Comparison of ENCODE assay signal across 8 mouse cellular contexts in genomic region chr1:55236487-55236886, GRCm38 (mm10). TPM values are rescaled to one million over a fixed set of nuclear protein-coding genes. Genes with fewer than 3 reads are reported as not detected.
DNase-seq lines count a peak whose midpoint lies in the region; ATAC-seq and TF ChIP-seq lines count a peak whose summit lies in the region.

No protein-coding gene starts in this region.

- no peak for ATAC-seq in heart, embryonic 15.5 days (replicated peaks; ENCODE audit: insufficient number of reproducible peaks, insufficient read depth, low FRiP score, low read depth)
- ATAC-seq in hindbrain, embryonic 13.5 days (ENCODE audit: low FRiP score), result no peak
- ATAC-seq in midbrain, embryonic 11.5 days (ENCODE audit: low FRiP score), result no peak

- TF ChIP-seq POLR2A in MEL (IDR thresholded peaks at IDR 0.05; ENCODE audit: control insufficient read depth in 1 of 2, insufficient read depth in 1 of 2, low read depth in 1 of 2, low read length in 2 of 2, poor library complexity in 1 of 2), result no peak

- H3K27me3 ChIP-seq in heart, embryonic 15.5 days, result no peaks in the 10 kb centered on the region
- no peaks in the 10 kb centered on the region for H3K27me3 ChIP-seq in MEL (ENCODE audit: control insufficient read depth in 1 of 2, insufficient read depth in 2 of 2, low read length in 2 of 2)
- H3K27me3 ChIP-seq in hindbrain, embryonic 13.5 days, result no peaks in the 10 kb centered on the region
- no peaks in the 10 kb centered on the region for H3K27me3 ChIP-seq in midbrain, embryonic 11.5 days (ENCODE audit: control insufficient read depth, insufficient read depth, low read length)

- no peaks in the 10 kb centered on the region for H3K36me3 ChIP-seq in heart, embryonic 15.5 days
- H3K36me3 ChIP-seq in MEL (ENCODE audit: control insufficient read depth in 1 of 2, insufficient read depth in 2 of 2, low read length in 2 of 2), result peaks cover 0 to 24% of the 10 kb centered on the region in 2 experiments; a peak in 3 of 4 replicates
- no peaks in the 10 kb centered on the region for H3K36me3 ChIP-seq in hindbrain, embryonic 13.5 days
- no peaks in the 10 kb centered on the region for H3K36me3 ChIP-seq in midbrain, embryonic 11.5 days (ENCODE audit: control insufficient read depth, insufficient read depth, low read length)

- H3K9ac ChIP-seq in heart, embryonic 15.5 days, result peak overlapping the region; percentile 49
- H3K9ac ChIP-seq in MEL (ENCODE audit: control insufficient read depth, low read depth, low read length, poor library complexity, severe bottlenecking), result peak overlapping the region; percentile 69
- H3K9ac ChIP-seq in hindbrain, embryonic 13.5 days, result 0 out of 2 replicates have a peak overlapping the region, but pooled peaks have one; percentile 24
- H3K9ac ChIP-seq in midbrain, embryonic 11.5 days (ENCODE audit: low read length), result peak overlapping the region; percentile 48; the same call in 1 of the 2 replicates

- peak overlapping the region; percentile 83 for H3K4me2 ChIP-seq in heart, embryonic 15.5 days
- H3K4me2 ChIP-seq in hindbrain, embryonic 13.5 days, result peak overlapping the region; percentile 98
- peak overlapping the region; percentile 81 for H3K4me2 ChIP-seq in midbrain, embryonic 11.5 days

- peak overlapping the region; percentile 82 for H3K4me3 ChIP-seq in heart, embryonic 15.5 days
- H3K4me3 ChIP-seq in MEL (ENCODE audit: control insufficient read depth in 1 of 2, insufficient read depth in 1 of 2, low read depth in 2 of 2, low read length in 2 of 2), result peak overlapping the region; percentile 59 to 88
- H3K4me3 ChIP-seq in hindbrain, embryonic 13.5 days, result peak overlapping the region; percentile 84
- H3K4me3 ChIP-seq in midbrain, embryonic 11.5 days (ENCODE audit: low read depth, low read length), result peak overlapping the region; percentile 66

- no peak overlapping the region for H3K27ac ChIP-seq in heart, embryonic 15.5 days
- H3K27ac ChIP-seq in MEL (ENCODE audit: control insufficient read depth, low read depth, low read length), result peak overlapping the region; percentile 74
- H3K27ac ChIP-seq in hindbrain, embryonic 13.5 days, result no peak overlapping the region
- no peak overlapping the region for H3K27ac ChIP-seq in midbrain, embryonic 11.5 days (ENCODE audit: low read depth, low read length)

- TF ChIP-seq CTCF in MEL (IDR thresholded peaks at IDR 0.05 in 2 of 3, conservative IDR thresholded peaks at IDR 0.05 in 1 of 3; ENCODE audit: control insufficient read depth in 1 of 3, insufficient read depth in 1 of 3, low read depth in 2 of 3, low read length in 3 of 3, poor library complexity in 1 of 3, severe bottlenecking in 1 of 3), result no peak

- peaks cover 38% of the 10 kb centered on the region for H3K79me2 ChIP-seq in MEL (ENCODE audit: control insufficient read depth, insufficient read depth, low read length, poor library complexity)

- H3K9me3 ChIP-seq in heart, embryonic 15.5 days (replicated peaks), result no peaks in the 10 kb centered on the region
- no peaks in the 10 kb centered on the region for H3K9me3 ChIP-seq in MEL (replicated peaks; ENCODE audit: insufficient read depth, low read length)
- H3K9me3 ChIP-seq in hindbrain, embryonic 13.5 days, result no peaks in the 10 kb centered on the region
- no peaks in the 10 kb centered on the region for H3K9me3 ChIP-seq in midbrain, embryonic 11.5 days (ENCODE audit: control insufficient read depth, low read length)

- TF ChIP-seq EP300 in MEL (IDR thresholded peaks at IDR 0.05; ENCODE audit: low read depth in 1 of 2, low read length in 2 of 2), result peak; percentile 10 to 40; a peak in 1 of 4 replicates

- H3K4me1 ChIP-seq in heart, embryonic 15.5 days (replicated peaks), result peaks cover 26% of the 10 kb centered on the region
- peaks cover 8 to 11% of the 10 kb centered on the region in 2 experiments for H3K4me1 ChIP-seq in MEL (ENCODE audit: control insufficient read depth in 1 of 2, insufficient read depth in 2 of 2, low read length in 2 of 2)
- H3K4me1 ChIP-seq in hindbrain, embryonic 13.5 days (replicated peaks), result peaks cover 36% of the 10 kb centered on the region
- H3K4me1 ChIP-seq in midbrain, embryonic 11.5 days (ENCODE audit: control insufficient read depth, insufficient read depth, low read length), result peaks cover 13% of the 10 kb centered on the region

- WGBS in heart, embryonic 15.5 days, result 34% methylated on average over 5 of the region's 5 CpGs
- WGBS in hindbrain, embryonic 13.5 days, result 38% methylated on average over 5 of the region's 5 CpGs
- 42% methylated on average over 5 of the region's 5 CpGs for WGBS in midbrain, embryonic 11.5 days

- no peak for TF ChIP-seq RAD21 in MEL (IDR thresholded peaks at IDR 0.05; ENCODE audit: low read depth, low read length)

- no peak for DNase-seq in heart, postnatal 4 days
- DNase-seq in MEL (ENCODE audit: low read depth, low spot score), result peak; percentile 66
- no peak for DNase-seq in midbrain, embryonic 11.5 days (ENCODE audit: low spot score, missing footprints)
- no peak for DNase-seq in cerebellum, postnatal 14 days
- DNase-seq in left cerebral cortex, adult 9 months (ENCODE audit: low spot score in 2 of 2), result no peak
- no peak for DNase-seq in adrenal gland, adult 18-20 months (ENCODE audit: low spot score in 2 of 2)

TF ChIP-seq in MEL, 35 proteins besides CTCF, POLR2A, EP300 and RAD21:
- no peak for TF ChIP-seq ZMIZ1 (IDR thresholded peaks at IDR 0.05; ENCODE audit: low read depth, low read length)
- TF ChIP-seq ETS1 (IDR thresholded peaks at IDR 0.05; ENCODE audit: low read depth, low read length), result 0 out of 2 replicates have a peak, but pooled peaks have one; percentile 42
- TF ChIP-seq GATA1 (IDR thresholded peaks at IDR 0.05; ENCODE audit: low read depth, low read length), result peak; percentile 54; the same call in 1 of the 2 replicates
- TF ChIP-seq RCOR1 (IDR thresholded peaks at IDR 0.05; ENCODE audit: low read depth, low read length), result peak; percentile 30; the same call in 1 of the 2 replicates
- TF ChIP-seq CHD1 (IDR thresholded peaks at IDR 0.05; ENCODE audit: low read depth, low read length), result 0 out of 2 replicates have a peak, but pooled peaks have one; percentile 64
- no peak for TF ChIP-seq MYC (IDR thresholded peaks at IDR 0.05; ENCODE audit: low read depth, low read length)
- no peak for TF ChIP-seq MAZ (IDR thresholded peaks at IDR 0.05; ENCODE audit: low read depth, low read length)
- TF ChIP-seq ZC3H11A (IDR thresholded peaks at IDR 0.05; ENCODE audit: low read depth, low read length), result no peak
- TF ChIP-seq KAT2A (conservative IDR thresholded peaks at IDR 0.05; ENCODE audit: low read depth, low read length), result no peak

RNA-seq across cellular contexts. Expression of gene Mars2, which starts 0.5 kb away (rescaled TPM):
- 3.3 and 3.5 TPM in 2 replicates for polyA plus RNA-seq in heart, embryonic 15.5 days (2015; fragmentation: Nextera tagmentation; extraction: Ambion mirVana)
- total RNA-seq in heart, postnatal 4 days (2021), result 1 to 10 TPM; 5.1 to 5.5 TPM
- total RNA-seq in MEL (2012; rRNA removed), result 6.6 and 7.6 TPM in 2 replicates
- 10 to 100 TPM in 1 of 2 experiments, 1 to 10 TPM in 1; 6.0 to 12.8 TPM for polyA plus RNA-seq in MEL (2012; ENCODE audit: insufficient read depth in 1 of 2, insufficient read length in 2 of 2, low read depth in 1 of 2, low replicate concordance in 2 of 2, missing spikeins in 1 of 2)
- polyA plus RNA-seq in hindbrain, embryonic 13.5 days (2015; fragmentation: Nextera tagmentation; extraction: Ambion mirVana), result 3.5 TPM in 2 replicates
- 2.8 and 2.9 TPM in 2 replicates for polyA plus RNA-seq in midbrain, embryonic 11.5 days (2014; fragmentation: Nextera tagmentation; extraction: Ambion mirVana)
- total RNA-seq in adrenal gland, adult 18-20 months (2021), result 1 to 10 TPM; 6.2 to 7.3 TPM

RNA-seq across cellular contexts. Expression of gene Rftn2, which starts 9.9 kb away (rescaled TPM):
- 9.4 and 10.3 TPM in 2 replicates for polyA plus RNA-seq in heart, embryonic 15.5 days (2015; fragmentation: Nextera tagmentation; extraction: Ambion mirVana)
- total RNA-seq in heart, postnatal 4 days (2021), result 10 to 100 TPM; 13.7 to 15.0 TPM
- total RNA-seq in MEL (2012; rRNA removed), result not detected in 2 replicates
- under 1 TPM in 1 of 2 experiments, not detected in 1; 0.01 TPM for polyA plus RNA-seq in MEL (2012; ENCODE audit: insufficient read depth in 1 of 2, insufficient read length in 2 of 2, low read depth in 1 of 2, low replicate concordance in 2 of 2, missing spikeins in 1 of 2)
- 10.0 and 11.3 TPM in 2 replicates for polyA plus RNA-seq in hindbrain, embryonic 13.5 days (2015; fragmentation: Nextera tagmentation; extraction: Ambion mirVana)
- 6.4 and 7.3 TPM in 2 replicates for polyA plus RNA-seq in midbrain, embryonic 11.5 days (2014; fragmentation: Nextera tagmentation; extraction: Ambion mirVana)
- 10 to 100 TPM; 15.3 to 18.5 TPM for total RNA-seq in adrenal gland, adult 18-20 months (2021)
